27 mouse cellular contexts compared by ENCODE assay signal in genomic region chr15:84731676-84732424, GRCm38 (mm10). TPM values are rescaled to one million over a fixed set of nuclear protein-coding genes. Genes with fewer than 3 reads are reported as not detected.
DNase-seq lines count a peak whose midpoint lies in the region; ATAC-seq lines count a peak whose summit lies in the region.
"Had no signal": no experiment of that assay in that cellular context is flagged by ENCODE, and none has a peak within 500 bp of the region (broad histone marks: within the 10 kb centered on the region; RNA-seq: fewer than 3 reads in every experiment).

No protein-coding gene starts in this region.

- WGBS in kidney, embryonic 14.5 days = 25% methylated on average over 18 of the region's 18 CpGs
- 67% methylated on average over 18 of the region's 18 CpGs for WGBS in embryonic facial prominence, embryonic 10.5 days
- 76% methylated on average over 18 of the region's 18 CpGs for WGBS in limb, embryonic 12.5 days
- WGBS in neural tube, embryonic 14.5 days = 8% methylated on average over 18 of the region's 18 CpGs
- 78% methylated on average over 18 of the region's 18 CpGs for WGBS in forebrain, embryonic 10.5 days

- H3K4me1 ChIP-seq in kidney, embryonic 14.5 days (ENCODE audit: control insufficient read depth, insufficient read depth, low read length) = peaks cover 17% of the 10 kb centered on the region
- peaks cover 23% of the 10 kb centered on the region for H3K4me1 ChIP-seq in embryonic facial prominence, embryonic 10.5 days
- peaks cover 29% of the 10 kb centered on the region for H3K4me1 ChIP-seq in limb, embryonic 12.5 days (replicated peaks)
- 0 out of 2 replicates have a peak, but pooled peaks cover 14% of the 10 kb centered on the region for H3K4me1 ChIP-seq in neural tube, embryonic 14.5 days (ENCODE audit: control insufficient read depth, insufficient read depth, low read length)
- peaks cover 26% of the 10 kb centered on the region for H3K4me1 ChIP-seq in forebrain, embryonic 10.5 days
- H3K4me1 ChIP-seq: liver, embryonic 13.5 days had no signal

- H3K9ac ChIP-seq in kidney, embryonic 14.5 days (ENCODE audit: low read depth, low read length) = no peak overlapping the region
- H3K9ac ChIP-seq in limb, embryonic 12.5 days (replicated peaks) = no peak overlapping the region
- no peak overlapping the region for H3K9ac ChIP-seq in neural tube, embryonic 14.5 days (replicated peaks; ENCODE audit: low read depth, low read length)
- H3K9ac ChIP-seq: embryonic facial prominence, embryonic 15.5 days; forebrain, embryonic 15.5 days; intestine, embryonic 15.5 days; limb, embryonic 13.5 days; liver, embryonic 13.5 days; lung, embryonic 14.5 days had no signal

- no peaks in the 10 kb centered on the region for H3K9me3 ChIP-seq in kidney, embryonic 14.5 days (ENCODE audit: control insufficient read depth, low read length)
- H3K9me3 ChIP-seq in embryonic facial prominence, embryonic 10.5 days = no peaks in the 10 kb centered on the region
- H3K9me3 ChIP-seq in limb, embryonic 12.5 days = no peaks in the 10 kb centered on the region
- no peaks in the 10 kb centered on the region for H3K9me3 ChIP-seq in neural tube, embryonic 14.5 days (ENCODE audit: control insufficient read depth, low read length)
- H3K9me3 ChIP-seq in forebrain, embryonic 10.5 days = no peaks in the 10 kb centered on the region
- H3K9me3 ChIP-seq: embryonic facial prominence, embryonic 15.5 days; forebrain, embryonic 15.5 days; intestine, embryonic 15.5 days; limb, embryonic 13.5 days; liver, embryonic 13.5 days had no signal

- no peaks in the 10 kb centered on the region for H3K27me3 ChIP-seq in kidney, embryonic 14.5 days (ENCODE audit: control insufficient read depth, insufficient read depth, low read length)
- no peaks in the 10 kb centered on the region for H3K27me3 ChIP-seq in embryonic facial prominence, embryonic 10.5 days (replicated peaks; ENCODE audit: low read depth, poor library complexity, severe bottlenecking)
- no peaks in the 10 kb centered on the region for H3K27me3 ChIP-seq in limb, embryonic 12.5 days
- no peaks in the 10 kb centered on the region for H3K27me3 ChIP-seq in neural tube, embryonic 14.5 days (ENCODE audit: control insufficient read depth, insufficient read depth, low read length)
- peaks cover 4% of the 10 kb centered on the region; the same call in 1 of the 2 replicates for H3K27me3 ChIP-seq in forebrain, embryonic 10.5 days (ENCODE audit: poor library complexity, severe bottlenecking)
- H3K27me3 ChIP-seq: embryonic facial prominence, embryonic 15.5 days; forebrain, embryonic 15.5 days; intestine, embryonic 15.5 days; limb, embryonic 13.5 days; liver, embryonic 13.5 days had no signal

- DNase-seq in kidney, postnatal 36 days = no peak
- no peak for DNase-seq in embryonic facial prominence, embryonic 10.5 days (ENCODE audit: low spot score)
- no peak for DNase-seq in forebrain, embryonic 10.5 days (ENCODE audit: extremely low spot score, low spot score)
- no peak for DNase-seq in urinary bladder, postnatal 10 days (ENCODE audit: low spot score)
- DNase-seq: adrenal gland, adult 2 months; B cell, adult 2 months; cerebellum, adult 18-20 months; cerebellum, postnatal 14 days; embryo, embryonic 11 days; gastrocnemius, postnatal 14 days; heart, adult 11 months; heart, postnatal 4 days; kidney, adult 8-10 months; layer of hippocampus, postnatal 36 days; liver, embryonic 13.5 days; lung, embryonic 14.5 days; midbrain, embryonic 14.5 days; right cerebral cortex, postnatal 14 days had no signal

- no peak overlapping the region; the same call in 1 of the 2 replicates for H3K27ac ChIP-seq in kidney, embryonic 14.5 days (ENCODE audit: low read depth, low read length)
- 0 out of 2 replicates have a peak overlapping the region, but pooled peaks have one; percentile 2 for H3K27ac ChIP-seq in embryonic facial prominence, embryonic 10.5 days (replicated peaks)
- peak overlapping the region; percentile 12; the same call in 1 of the 2 replicates for H3K27ac ChIP-seq in limb, embryonic 12.5 days
- peak overlapping the region; percentile 55 for H3K27ac ChIP-seq in neural tube, embryonic 14.5 days (ENCODE audit: low read depth, low read length)
- H3K27ac ChIP-seq in forebrain, embryonic 10.5 days = no peak overlapping the region
- H3K27ac ChIP-seq: embryonic facial prominence, embryonic 15.5 days; forebrain, embryonic 15.5 days; intestine, embryonic 15.5 days; layer of hippocampus, adult 2 months; limb, embryonic 13.5 days; liver, embryonic 13.5 days had no signal

- no peak overlapping the region for H3K4me2 ChIP-seq in kidney, embryonic 14.5 days (replicated peaks; ENCODE audit: low read depth, low read length)
- no peak overlapping the region for H3K4me2 ChIP-seq in limb, embryonic 12.5 days
- no peak overlapping the region for H3K4me2 ChIP-seq in neural tube, embryonic 14.5 days (ENCODE audit: low read depth, low read length)
- H3K4me2 ChIP-seq: embryonic facial prominence, embryonic 15.5 days; forebrain, embryonic 15.5 days; intestine, embryonic 15.5 days; limb, embryonic 13.5 days; liver, embryonic 13.5 days; lung, embryonic 14.5 days had no signal

- H3K4me3 ChIP-seq in kidney, embryonic 14.5 days (ENCODE audit: low read length) = no peak overlapping the region
- no peak overlapping the region for H3K4me3 ChIP-seq in embryonic facial prominence, embryonic 10.5 days
- H3K4me3 ChIP-seq in limb, embryonic 12.5 days (replicated peaks) = no peak overlapping the region
- no peak overlapping the region for H3K4me3 ChIP-seq in neural tube, embryonic 14.5 days (ENCODE audit: low read depth, low read length)
- no peak overlapping the region for H3K4me3 ChIP-seq in forebrain, embryonic 10.5 days
- H3K4me3 ChIP-seq: embryonic facial prominence, embryonic 15.5 days; forebrain, embryonic 15.5 days; intestine, embryonic 15.5 days; layer of hippocampus, adult 2 months; limb, embryonic 13.5 days; liver, embryonic 13.5 days had no signal

- peak; percentile 29; the same call in 1 of the 2 replicates for ATAC-seq in kidney, embryonic 14.5 days (ENCODE audit: low FRiP score, low TSS enrichment)
- no peak for ATAC-seq in limb, embryonic 12.5 days (ENCODE audit: insufficient number of reproducible peaks, insufficient read depth, low FRiP score, low TSS enrichment, low read depth)
- ATAC-seq in neural tube, embryonic 14.5 days (ENCODE audit: low read depth) = peak; percentile 61; the same call in 1 of the 2 replicates
- ATAC-seq: forebrain, embryonic 15.5 days; hindbrain, embryonic 16.5 days had no signal

- no peaks in the 10 kb centered on the region for H3K36me3 ChIP-seq in kidney, embryonic 14.5 days (ENCODE audit: control insufficient read depth, insufficient read depth, low read length)
- no peaks in the 10 kb centered on the region for H3K36me3 ChIP-seq in embryonic facial prominence, embryonic 10.5 days (replicated peaks)
- H3K36me3 ChIP-seq in limb, embryonic 12.5 days = no peaks in the 10 kb centered on the region
- no peaks in the 10 kb centered on the region for H3K36me3 ChIP-seq in neural tube, embryonic 14.5 days (ENCODE audit: control insufficient read depth, insufficient read depth, low read length)
- H3K36me3 ChIP-seq in forebrain, embryonic 10.5 days (replicated peaks) = no peaks in the 10 kb centered on the region
- H3K36me3 ChIP-seq: embryonic facial prominence, embryonic 15.5 days; forebrain, embryonic 15.5 days; intestine, embryonic 15.5 days; limb, embryonic 13.5 days; liver, embryonic 13.5 days had no signal

RNA-seq across cellular contexts. Expression of gene Arhgap8, which starts 12.0 kb away (rescaled TPM):
- polyA plus RNA-seq in kidney, embryonic 14.5 days (2014; fragmentation: Nextera tagmentation; extraction: Ambion mirVana) = 8.7 and 10.2 TPM in 2 replicates
- polyA plus RNA-seq in embryonic facial prominence, embryonic 10.5 days (2016; fragmentation: Nextera tagmentation; extraction: Ambion mirVana) = 5.9 and 6.6 TPM in 2 replicates
- polyA plus RNA-seq in limb, embryonic 12.5 days (2016; fragmentation: Nextera tagmentation; extraction: Ambion mirVana) = 6.0 and 6.4 TPM in 2 replicates
- polyA plus RNA-seq in neural tube, embryonic 14.5 days (2014; fragmentation: Nextera tagmentation; extraction: Ambion mirVana) = 2.5 and 2.8 TPM in 2 replicates
- polyA plus RNA-seq in forebrain, embryonic 10.5 days (2016; fragmentation: Nextera tagmentation; extraction: Ambion mirVana) = 2.1 and 2.2 TPM in 2 replicates

Comparison
In these comparisons a context has a peak if more than half of its experiments do, and no peak if none do; other contexts are left out.
1. H3K27ac ChIP-seq: peak in embryonic facial prominence, embryonic 10.5 days (single experiment), limb, embryonic 12.5 days (single experiment) and neural tube, embryonic 14.5 days (single experiment); none in kidney, embryonic 14.5 days (single experiment) and forebrain, embryonic 10.5 days (single experiment).